Mouse (Mus musculus): ENCODE results near the gene Lpin3.

Gene Lpin3

DNA sequence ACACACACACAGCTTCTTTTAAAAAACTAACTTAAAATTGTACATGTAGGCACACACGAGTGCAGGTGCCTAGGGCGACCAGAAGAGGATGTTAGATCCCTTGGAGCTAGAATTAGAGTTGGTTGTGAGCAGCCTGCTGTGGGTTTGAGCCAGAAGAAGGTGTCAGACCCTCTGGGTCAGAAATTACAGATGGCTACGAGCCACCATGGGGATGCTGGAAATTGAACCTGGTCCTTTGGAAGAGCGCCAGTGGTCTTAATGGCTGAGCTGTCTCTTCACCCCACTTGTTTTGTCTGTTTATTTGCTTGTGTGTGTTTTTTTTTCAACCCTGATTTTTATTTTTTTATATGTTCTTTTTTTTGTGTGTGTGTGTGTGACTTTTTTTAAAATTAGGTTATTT, 54.0 kb downstream of the Lpin3 start:
- no peak for DNase-seq

DNA sequence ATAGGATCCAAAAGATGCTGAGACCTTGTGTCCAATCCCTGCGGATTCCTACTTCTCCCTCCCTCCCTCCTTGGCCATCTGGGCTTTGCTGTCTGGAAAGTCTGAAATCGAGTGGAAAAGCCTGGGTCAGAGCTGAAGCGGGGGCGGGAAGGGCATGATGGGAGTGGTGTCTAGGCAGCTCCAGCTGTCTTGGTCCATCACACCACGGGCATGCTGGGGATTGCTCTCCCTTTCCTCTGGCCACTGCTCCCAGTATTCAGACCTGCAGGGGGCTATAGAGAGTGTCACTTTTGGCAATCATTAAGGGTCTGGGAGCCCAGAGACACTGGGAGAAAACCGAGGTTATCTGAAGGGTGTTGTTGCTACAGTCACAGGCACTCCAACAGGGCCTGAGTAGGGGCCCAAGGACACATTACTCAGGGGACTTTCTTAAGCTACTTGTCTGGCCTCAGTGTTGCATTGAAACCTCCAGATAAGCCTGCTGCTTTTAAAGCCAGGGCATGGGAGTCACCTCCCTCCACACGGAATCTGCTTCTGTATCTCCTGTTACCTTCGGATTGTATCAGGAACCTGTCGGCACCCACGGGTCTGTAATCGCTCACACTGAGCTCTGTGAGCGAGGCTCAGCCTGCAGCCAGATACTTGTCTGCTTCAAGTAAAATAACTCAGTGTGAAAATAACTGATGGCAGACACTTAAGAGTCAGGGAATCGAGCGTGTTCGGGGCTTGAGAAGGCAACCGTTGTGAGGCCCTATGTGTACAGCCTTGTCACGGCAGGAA, 60.6 kb downstream of the Lpin3 start:
- no peak for DNase-seq

DNA sequence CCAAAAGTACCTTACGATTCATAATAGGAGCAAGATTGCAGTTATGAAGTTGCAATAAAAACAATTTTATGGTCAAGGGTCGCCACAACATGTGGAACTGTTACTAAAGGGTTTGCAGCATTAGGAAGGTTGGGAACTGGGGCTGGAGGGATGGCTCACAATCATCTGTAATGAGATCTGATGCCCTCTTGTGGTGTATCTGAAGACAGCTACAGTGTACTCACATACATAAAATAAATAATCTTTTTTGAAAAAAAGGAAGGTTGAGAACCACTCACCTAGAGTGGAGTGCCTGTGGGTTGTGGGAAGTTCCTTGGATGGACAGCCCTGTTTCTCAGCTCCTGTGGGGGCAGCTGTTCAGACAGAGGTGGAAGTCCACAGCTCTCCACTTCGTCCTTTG, 62.0 kb downstream of the Lpin3 start:
- no peak for DNase-seq

DNA sequence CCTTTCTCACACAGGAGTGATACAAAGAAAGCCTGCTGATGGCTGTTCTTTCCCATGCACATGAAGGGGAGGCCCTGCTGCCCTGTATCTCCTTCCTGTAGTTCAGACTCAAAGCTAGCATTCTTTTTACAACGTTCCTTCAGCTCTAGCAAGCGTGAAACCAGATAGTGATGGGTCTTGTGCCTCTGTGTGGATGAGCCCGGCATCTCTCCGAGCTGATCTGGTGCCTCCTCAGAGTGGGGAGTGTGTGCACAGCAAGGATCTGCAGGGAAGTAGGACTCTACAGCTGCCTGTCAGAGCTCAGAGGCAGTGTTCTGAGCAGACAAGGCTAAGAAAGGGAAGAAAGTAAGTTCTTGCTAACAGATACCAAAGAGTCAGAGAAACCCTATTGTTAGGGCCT, 71.1 kb downstream of the Lpin3 start:
- DNase-seq: no peak

DNA sequence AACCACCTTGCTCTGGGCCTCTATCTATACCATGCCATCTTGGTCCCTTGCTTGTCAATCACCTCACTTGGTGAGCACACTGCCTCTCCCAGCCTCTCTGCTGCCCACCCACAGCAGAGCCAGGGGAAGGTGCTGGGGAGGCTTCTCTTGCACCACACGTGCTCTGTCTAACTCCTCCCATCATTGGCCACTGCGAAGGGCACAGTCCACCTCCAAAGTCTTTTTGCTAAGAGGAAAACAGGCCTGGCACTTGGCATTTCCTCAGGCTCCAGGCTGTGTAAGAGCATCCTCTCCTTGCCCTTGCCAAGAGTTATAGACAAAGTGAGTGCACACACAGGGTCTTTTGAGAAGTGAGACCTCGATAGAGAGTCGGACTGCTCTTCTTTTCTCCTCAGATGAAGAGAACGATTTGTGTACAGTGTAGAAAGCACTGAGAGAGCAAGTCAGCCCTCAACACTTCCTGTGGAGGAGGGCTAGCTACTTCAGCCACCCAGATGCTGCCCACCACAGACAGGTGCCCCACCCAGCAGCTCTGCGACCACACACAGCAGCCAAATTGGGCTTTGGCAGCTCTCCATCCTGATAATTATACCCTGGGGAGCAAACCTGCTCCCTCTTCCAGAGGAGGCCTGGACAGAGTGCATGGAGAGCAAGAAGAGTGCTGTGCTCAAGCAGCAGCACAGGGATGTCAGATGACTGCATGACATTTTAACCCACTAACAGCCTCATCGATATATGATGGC, 72.8 kb downstream of the Lpin3 start:
- DNase-seq: no peak

DNA sequence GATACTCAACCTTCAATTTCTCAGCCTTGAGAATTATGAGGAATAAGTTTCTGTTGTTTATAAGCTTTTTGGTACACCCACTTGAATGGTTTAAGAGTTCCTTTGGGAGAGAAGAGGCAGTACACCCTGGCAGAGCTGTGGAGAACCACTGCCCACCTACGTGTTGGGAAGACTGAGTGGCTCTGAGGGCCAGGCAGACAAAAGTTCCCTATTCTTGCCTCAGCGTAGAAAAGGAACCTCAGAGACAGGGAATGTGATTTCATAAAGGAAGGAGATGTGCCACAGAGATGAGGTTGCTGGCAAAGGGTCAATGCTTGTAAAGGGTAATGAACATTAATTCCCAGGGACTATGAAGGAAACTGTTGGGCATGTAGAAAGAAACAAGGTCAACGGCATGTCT, 74.1 kb downstream of the Lpin3 start:
- no peak for DNase-seq

DNA sequence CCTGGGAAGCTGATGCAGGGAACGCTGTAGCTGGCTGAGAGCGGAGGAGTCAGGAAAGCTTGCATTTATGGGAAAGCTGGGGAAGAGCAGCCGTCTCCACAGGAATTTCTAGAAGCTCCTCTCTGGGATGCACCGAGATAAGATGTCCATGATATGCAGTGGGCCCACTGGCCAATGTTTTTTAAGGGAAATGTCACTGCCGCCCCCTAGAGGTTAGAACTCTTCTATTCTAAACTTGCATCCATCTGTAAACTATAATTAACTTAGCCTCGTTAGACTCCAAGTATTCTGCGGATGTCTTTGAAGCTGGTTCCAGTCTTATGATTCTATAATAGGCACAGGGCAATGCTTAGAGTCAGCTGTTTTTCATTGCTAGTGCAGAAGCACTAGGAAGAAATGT, 74.9 kb downstream of the Lpin3 start:
- no peak for DNase-seq
